Mouse (Mus musculus) lung, embryonic 14.5 days (tissue): ENCODE measurements around the gene AI481877. TPM values are rescaled to one million over a fixed set of nuclear protein-coding genes. Genes with fewer than 3 reads are reported as not detected.
"Not testable (repeated sequence)": the region's sequence is repeated elsewhere in the genome, so short reads cannot be mapped to it uniquely, and the experiment has no call there.

ENCODE experiments used
- ATAC-seq: fragments of 200-750 bp; cut with Nextera tagmentation; 2 replicates; pipeline ENCODE4 v1.8.0; 2017; ENCODE audit warnings: mild to moderate bottlenecking, moderate TSS enrichment, moderate library complexity; ENCODE audit not compliant: insufficient read depth
- DNase-seq: peaks from one replicate; pipeline ENCODE4 v3.0.0-alpha.2; 2015
- H3K27ac ChIP-seq: fragments of 300-500 bp; sonication (generic); 2 replicates; pipeline ENCODE4 v1.5.1; 2014; ENCODE audit warnings: low read depth, mild to moderate bottlenecking, moderate library complexity
- H3K27me3 ChIP-seq: fragments of 300-500 bp; sonication (generic); 2 replicates; pipeline ENCODE4 v1.6.1; 2014; ENCODE audit warnings: low read length, control low read depth; ENCODE audit not compliant: insufficient read depth
- H3K36me3 ChIP-seq: fragments of 300-500 bp; sonication (generic); 2 replicates; pipeline ENCODE4 v1.6.1; 2014; ENCODE audit warnings: control low read depth; ENCODE audit not compliant: insufficient read depth
- H3K4me1 ChIP-seq: fragments of 300-500 bp; sonication (generic); 2 replicates; pipeline ENCODE4 v1.6.1; 2014; ENCODE audit warnings: antibody characterized with exemption, control low read depth; ENCODE audit not compliant: insufficient read depth
- H3K4me2 ChIP-seq: fragments of 300-500 bp; sonication (generic); 2 replicates; pipeline ENCODE4 v1.6.1; 2014; ENCODE audit warnings: mild to moderate bottlenecking
- H3K4me3 ChIP-seq: fragments of 300-500 bp; sonication (generic); 2 replicates; pipeline ENCODE4 v1.5.1; 2014; ENCODE audit warnings: low read depth, low read length
- H3K9ac ChIP-seq: fragments of 300-500 bp; sonication (generic); 2 replicates; pipeline ENCODE4 v1.6.1; 2014
- H3K9me3 ChIP-seq: fragments of 300-500 bp; sonication (generic); 2 replicates; pipeline ENCODE4 v1.6.1; 2016; ENCODE audit warnings: low read depth, low read length, control low read depth
- CTCF ChIP-seq: IDR thresholded peaks from 2 replicates; pipeline ENCODE4 v1.5.1; 2016; ENCODE audit warnings: antibody characterized with exemption, low read depth
- WGBS: fragments of 180-500 bp; shearing (Covaris S2); extraction: QIAGEN DNeasy Blood & Tissue Kit; methylation state at CpG from one replicate; pipeline ENCODE4 v1.1.7; 2014; 5-methylcytosine and 5-hydroxymethylcytosine counted together
- polyA plus RNA-seq: library from polyadenylated mRNA; unstranded; fragments of >200 nt; fragmentation: Nextera tagmentation; extraction: Ambion mirVana; gene quantifications from 2 replicates; pipeline ENCODE4 v1.2.1, GENCODE M21; 2014

AI481877 gene
- not detected in 2 replicates for polyA plus RNA-seq

GRCm38 (mm10) chr4:59138507-59139033 lies at the start of gene AI481877:
AI481877 (minus strand) TSS chr4:59138983.
- ATAC-seq, H3K9me3 ChIP-seq: not testable (repeated sequence)
- WGBS: 81% methylated on average over 3 of the region's 6 CpGs

GRCm38 (mm10) chr4:59188474-59188801 lies 49.7 kb upstream of the AI481877 start:
- Histone ChIP-seq H3K9ac (peak overlapping the region; percentile 97), H3K4me1 (0 out of 2 replicates have a peak, but pooled peaks cover 4% of the 10 kb centered on the region), H3K27ac (peak overlapping the region; percentile 96), H3K36me3 (no peaks in the 10 kb centered on the region), H3K4me2 (peak overlapping the region; percentile 76), H3K4me3 (peak overlapping the region; percentile 92), H3K9me3 (no peaks in the 10 kb centered on the region), H3K27me3 (no peaks in the 10 kb centered on the region)
- DNase-seq (no peak), ATAC-seq (no peak)
- no peak for TF ChIP-seq CTCF
- 19% methylated on average over 4 of the region's 4 CpGs for WGBS

More at GRCm38 (mm10) chr4:59138507-59139033, at the start of gene AI481877:
- H3K27me3 ChIP-seq, H3K27ac ChIP-seq, H3K4me2 ChIP-seq, H3K9ac ChIP-seq, H3K4me1 ChIP-seq, H3K36me3 ChIP-seq, H3K4me3 ChIP-seq, DNase-seq: not testable (repeated sequence)

- H3K9me3 ChIP-seq: no peaks in the 10 kb centered on the region
- H3K36me3 ChIP-seq: no peaks in the 10 kb centered on the region
- H3K4me3 ChIP-seq: no peak overlapping the region
- no peaks in the 10 kb centered on the region for H3K27me3 ChIP-seq
- H3K4me2 ChIP-seq: no peak overlapping the region
- H3K9ac ChIP-seq: no peak overlapping the region
- peak; percentile 59 for TF ChIP-seq CTCF
- H3K27ac ChIP-seq: no peak overlapping the region
- peak; percentile 69 for DNase-seq
- WGBS: 21% methylated on average over 3 of the region's 3 CpGs
- ATAC-seq: no peak
- 0 out of 2 replicates have a peak, but pooled peaks cover 4% of the 10 kb centered on the region for H3K4me1 ChIP-seq
These were observed 48.5 kb upstream of the AI481877 start for GRCm38 (mm10) chr4:59187289-59187688.

GRCm38 (mm10) chr4:59185671-59186070 lies 46.9 kb upstream of the AI481877 start:
- 66% methylated on average over 3 of the region's 3 CpGs for WGBS
- Histone ChIP-seq H3K27ac (no peak overlapping the region), H3K4me3 (no peak overlapping the region), H3K27me3 (no peaks in the 10 kb centered on the region), H3K9ac (no peak overlapping the region), H3K4me1 (0 out of 2 replicates have a peak, but pooled peaks cover 4% of the 10 kb centered on the region), H3K4me2 (no peak overlapping the region), H3K36me3 (no peaks in the 10 kb centered on the region), H3K9me3 (no peaks in the 10 kb centered on the region)
- no peak for ATAC-seq
- no peak for TF ChIP-seq CTCF
- DNase-seq: no peak

- Histone ChIP-seq H3K27me3 (no peaks in the 10 kb centered on the region), H3K9ac (no peak overlapping the region), H3K4me1 (no peaks in the 10 kb centered on the region), H3K27ac (no peak overlapping the region), H3K4me2 (no peak overlapping the region), H3K4me3 (no peak overlapping the region), H3K36me3 (no peaks in the 10 kb centered on the region), H3K9me3 (no peaks in the 10 kb centered on the region)
- WGBS: 44% methylated on average over 5 of the region's 5 CpGs
- DNase-seq: no peak
- no peak for ATAC-seq
- TF ChIP-seq CTCF: no peak
These were observed 42.8 kb upstream of the AI481877 start for GRCm38 (mm10) chr4:59181320-59182271.

GRCm38 (mm10) chr4:59177566-59177965 lies 38.8 kb upstream of the AI481877 start:
- Histone ChIP-seq H3K4me2 (no peak overlapping the region), H3K9me3 (no peaks in the 10 kb centered on the region), H3K4me1 (no peaks in the 10 kb centered on the region), H3K36me3 (no peaks in the 10 kb centered on the region), H3K9ac (no peak overlapping the region), H3K27ac (no peak overlapping the region), H3K4me3 (no peak overlapping the region), H3K27me3 (no peaks in the 10 kb centered on the region)
- ATAC-seq (no peak), DNase-seq (no peak)
- 81% methylated on average over 2 of the region's 2 CpGs for WGBS
- no peak for TF ChIP-seq CTCF

DNA sequence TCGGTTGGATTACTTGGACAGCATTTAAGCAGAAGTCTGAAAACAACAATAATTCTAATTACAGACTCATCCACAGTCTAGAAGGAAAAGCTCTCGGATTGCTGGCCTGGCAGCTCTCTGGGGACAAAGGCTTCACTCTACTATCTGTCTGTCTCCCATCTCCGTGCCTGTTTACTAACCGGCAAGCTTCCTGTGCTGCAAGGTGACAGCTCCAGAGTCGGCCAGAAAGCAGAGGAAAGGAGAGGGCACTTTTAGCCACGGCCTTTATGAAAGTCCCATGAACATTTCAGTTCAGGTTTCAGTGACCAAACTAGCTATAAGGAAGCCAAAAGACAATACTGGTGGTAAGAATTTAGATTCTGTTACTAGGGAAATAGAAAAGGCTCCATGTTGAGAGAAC lies 37.1 kb upstream of the AI481877 start:
- no peak for ATAC-seq
- 44% methylated on average over 6 of the region's 6 CpGs for WGBS
- no peak for TF ChIP-seq CTCF

More for the DNA sequence above, 37.1 kb upstream of the AI481877 start:
- H3K4me2 ChIP-seq: no peak overlapping the region
- H3K27ac ChIP-seq: no peak overlapping the region
- no peaks in the 10 kb centered on the region for H3K36me3 ChIP-seq
- no peaks in the 10 kb centered on the region for H3K4me1 ChIP-seq
- no peaks in the 10 kb centered on the region for H3K9me3 ChIP-seq
- no peaks in the 10 kb centered on the region for H3K27me3 ChIP-seq
- no peak overlapping the region for H3K9ac ChIP-seq
- no peak for DNase-seq
- no peak overlapping the region for H3K4me3 ChIP-seq
